Mouse (Mus musculus): ENCODE results near the gene Slc25a12. TPM values are rescaled to one million over a fixed set of nuclear protein-coding genes. Genes with fewer than 3 reads are reported as not detected.
A peak's percentile ranks its signal among the peaks of the same experiment; 100 is the strongest.

Gene Slc25a12
- polyA plus RNA-seq, 1 experiment, result 8.4 TPM

DNA sequence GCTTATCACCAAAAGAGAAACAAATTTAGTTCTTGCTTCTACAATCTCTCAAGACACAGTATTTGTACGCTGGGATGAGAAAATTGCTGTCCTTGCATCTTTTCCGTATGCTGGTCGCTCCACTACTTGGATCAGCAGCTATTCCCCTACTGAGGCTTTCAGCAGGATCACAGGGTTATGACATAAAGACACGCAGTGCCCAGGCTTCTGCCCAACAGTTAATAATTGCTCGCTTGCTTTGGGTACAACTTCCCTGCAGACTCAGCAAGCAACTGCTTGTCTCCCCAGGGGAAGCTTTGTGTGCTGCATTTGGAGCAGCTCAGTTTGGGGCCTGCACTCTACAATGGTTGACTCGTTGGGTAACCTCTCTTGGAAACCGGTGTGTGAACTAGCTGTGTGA lies 91.8 kb downstream of the Slc25a12 start:
- Histone ChIP-seq H3K4me1 (ENCODE audit: control insufficient read depth, insufficient read depth, insufficient read length, low read length) (no peaks in the 10 kb centered on the region), H3K36me3 (ENCODE audit: control insufficient read depth, insufficient read depth, low read length) (peaks cover 5% of the 10 kb centered on the region), H3K27ac (ENCODE audit: insufficient read depth, low read depth, low read length) (no peak overlapping the region), H3K27me3 (ENCODE audit: control insufficient read depth, insufficient read depth, low read length) (no peaks in the 10 kb centered on the region), H3K4me3 (ENCODE audit: low read depth, low read length) (no peak overlapping the region)
- WGBS, result 85% methylated on average over 7 of the region's 7 CpGs
- TF ChIP-seq CTCF (IDR thresholded peaks at IDR 0.05; ENCODE audit: extremely low read depth, insufficient read length, insufficient replicate concordance, low read depth, low read length) (no peak), POLR2A (IDR thresholded peaks at IDR 0.05; ENCODE audit: low read depth, low read length) (no peak)

GRCm38 (mm10) chr2:71273955-71274679 lies 93.4 kb downstream of the Slc25a12 start:
- no peaks in the 10 kb centered on the region for H3K27me3 ChIP-seq (ENCODE audit: control insufficient read depth, insufficient read depth, low read length)
- H3K27ac ChIP-seq (ENCODE audit: insufficient read depth, low read depth, low read length), result 0 out of 2 replicates have a peak overlapping the region, but pooled peaks have one; percentile 5
- no peaks in the 10 kb centered on the region for H3K4me1 ChIP-seq (ENCODE audit: control insufficient read depth, insufficient read depth, insufficient read length, low read length)
- 52% methylated on average over 23 of the region's 23 CpGs for WGBS
- TF ChIP-seq POLR2A (IDR thresholded peaks at IDR 0.05; ENCODE audit: low read depth, low read length) (no peak), CTCF (IDR thresholded peaks at IDR 0.05; ENCODE audit: extremely low read depth, insufficient read length, insufficient replicate concordance, low read depth, low read length) (no peak)
- peak overlapping the region; percentile 46 for H3K4me3 ChIP-seq (ENCODE audit: low read depth, low read length)
- H3K36me3 ChIP-seq (ENCODE audit: control insufficient read depth, insufficient read depth, low read length), result peaks cover 5% of the 10 kb centered on the region

- H3K36me3 ChIP-seq (ENCODE audit: control insufficient read depth, insufficient read depth, low read length), result peaks cover 11% of the 10 kb centered on the region
- WGBS, result 51% methylated on average over 4 of the region's 4 CpGs
- H3K27me3 ChIP-seq (ENCODE audit: control insufficient read depth, insufficient read depth, low read length), result no peaks in the 10 kb centered on the region
- no peak overlapping the region for H3K27ac ChIP-seq (ENCODE audit: insufficient read depth, low read depth, low read length)
- no peak overlapping the region for H3K4me3 ChIP-seq (ENCODE audit: low read depth, low read length)
- no peak for TF ChIP-seq POLR2A (IDR thresholded peaks at IDR 0.05; ENCODE audit: low read depth, low read length)
- TF ChIP-seq CTCF (IDR thresholded peaks at IDR 0.05; ENCODE audit: extremely low read depth, insufficient read length, insufficient replicate concordance, low read depth, low read length), result no peak
- H3K4me1 ChIP-seq (ENCODE audit: control insufficient read depth, insufficient read depth, insufficient read length, low read length), result no peaks in the 10 kb centered on the region
Measured at GRCm38 (mm10) chr2:71270085-71270484, 97.5 kb downstream of the Slc25a12 start.

GRCm38 (mm10) chr2:71269332-71269731 lies 98.2 kb downstream of the Slc25a12 start:
- peaks cover 13% of the 10 kb centered on the region for H3K36me3 ChIP-seq (ENCODE audit: control insufficient read depth, insufficient read depth, low read length)
- WGBS, result 86% methylated on average over 1 of the region's 1 CpGs
- no peaks in the 10 kb centered on the region for H3K4me1 ChIP-seq (ENCODE audit: control insufficient read depth, insufficient read depth, insufficient read length, low read length)
- TF ChIP-seq POLR2A (IDR thresholded peaks at IDR 0.05; ENCODE audit: low read depth, low read length) (no peak), CTCF (IDR thresholded peaks at IDR 0.05; ENCODE audit: extremely low read depth, insufficient read length, insufficient replicate concordance, low read depth, low read length) (no peak)
- H3K4me3 ChIP-seq (ENCODE audit: low read depth, low read length), result no peak overlapping the region
- H3K27ac ChIP-seq (ENCODE audit: insufficient read depth, low read depth, low read length), result no peak overlapping the region
- no peaks in the 10 kb centered on the region for H3K27me3 ChIP-seq (ENCODE audit: control insufficient read depth, insufficient read depth, low read length)

DNA sequence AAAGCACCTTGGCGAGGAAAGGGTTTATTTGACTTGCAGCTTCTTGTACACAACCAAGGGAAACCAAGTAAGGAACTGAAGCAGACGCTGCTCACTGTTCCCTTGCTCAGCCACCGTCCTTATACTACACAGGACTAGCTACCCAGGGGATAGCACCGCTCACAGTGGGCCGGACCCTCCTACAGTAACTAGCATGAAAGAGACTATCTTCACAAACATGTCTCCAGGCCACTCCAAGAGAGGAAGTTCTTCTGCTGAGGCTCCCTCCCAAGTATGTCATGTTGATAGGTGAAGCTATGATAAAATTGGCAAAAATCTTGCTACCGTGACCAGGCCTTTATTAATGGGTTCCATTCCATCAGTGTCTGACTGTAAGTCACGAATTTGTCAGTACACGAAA lies 98.9 kb downstream of the Slc25a12 start:
- TF ChIP-seq POLR2A (IDR thresholded peaks at IDR 0.05; ENCODE audit: low read depth, low read length), result no peak
- TF ChIP-seq CTCF (IDR thresholded peaks at IDR 0.05; ENCODE audit: extremely low read depth, insufficient read length, insufficient replicate concordance, low read depth, low read length), result no peak
- no peak overlapping the region for H3K4me3 ChIP-seq (ENCODE audit: low read depth, low read length)
- WGBS, result 90% methylated on average over 8 of the region's 8 CpGs

GRCm38 (mm10) chr2:71264585-71264984 lies 103.0 kb downstream of the Slc25a12 start:
- H3K4me1 ChIP-seq (ENCODE audit: control insufficient read depth, insufficient read depth, insufficient read length, low read length), result no peaks in the 10 kb centered on the region
- TF ChIP-seq CTCF (IDR thresholded peaks at IDR 0.05; ENCODE audit: extremely low read depth, insufficient read length, insufficient replicate concordance, low read depth, low read length), result no peak
- 97% methylated on average over 20 of the region's 20 CpGs for WGBS
- H3K36me3 ChIP-seq (ENCODE audit: control insufficient read depth, insufficient read depth, low read length), result peaks cover 39% of the 10 kb centered on the region
- no peak overlapping the region for H3K27ac ChIP-seq (ENCODE audit: insufficient read depth, low read depth, low read length)
- no peaks in the 10 kb centered on the region for H3K27me3 ChIP-seq (ENCODE audit: control insufficient read depth, insufficient read depth, low read length)
- H3K4me3 ChIP-seq (ENCODE audit: low read depth, low read length), result no peak overlapping the region

More for the DNA sequence above, 98.9 kb downstream of the Slc25a12 start:
- H3K36me3 ChIP-seq (ENCODE audit: control insufficient read depth, insufficient read depth, low read length), result peaks cover 14% of the 10 kb centered on the region
- H3K27ac ChIP-seq (ENCODE audit: insufficient read depth, low read depth, low read length), result no peak overlapping the region
- no peaks in the 10 kb centered on the region for H3K4me1 ChIP-seq (ENCODE audit: control insufficient read depth, insufficient read depth, insufficient read length, low read length)
- H3K27me3 ChIP-seq (ENCODE audit: control insufficient read depth, insufficient read depth, low read length), result no peaks in the 10 kb centered on the region

- no peak overlapping the region for H3K27ac ChIP-seq (ENCODE audit: insufficient read depth, low read depth, low read length)
- peaks cover 55% of the 10 kb centered on the region for H3K36me3 ChIP-seq (ENCODE audit: control insufficient read depth, insufficient read depth, low read length)
Measured at GRCm38 (mm10) chr2:71256581-71256980, 111.0 kb downstream of the Slc25a12 start.

More at GRCm38 (mm10) chr2:71256581-71256980, 111.0 kb downstream of the Slc25a12 start:
- TF ChIP-seq CTCF (IDR thresholded peaks at IDR 0.05; ENCODE audit: extremely low read depth, insufficient read length, insufficient replicate concordance, low read depth, low read length) (no peak), POLR2A (IDR thresholded peaks at IDR 0.05; ENCODE audit: low read depth, low read length) (no peak)
- WGBS, result 92% methylated on average over 7 of the region's 7 CpGs
- no peaks in the 10 kb centered on the region for H3K4me1 ChIP-seq (ENCODE audit: control insufficient read depth, insufficient read depth, insufficient read length, low read length)
- no peaks in the 10 kb centered on the region for H3K27me3 ChIP-seq (ENCODE audit: control insufficient read depth, insufficient read depth, low read length)
- H3K4me3 ChIP-seq (ENCODE audit: low read depth, low read length), result no peak overlapping the region

Data from small intestine, adult 2 months (tissue).